Mouse (Mus musculus) heart, embryonic 16.5 days (tissue): ENCODE results near the gene Wipi1. TPM values are rescaled to one million over a fixed set of nuclear protein-coding genes. Genes with fewer than 3 reads are reported as not detected.

Experiments used
- ATAC-seq: fragments of 200-750 bp; cut with Nextera tagmentation; replicated peaks from 2 replicates; pipeline ENCODE4 v1.8.0; 2017; ENCODE audit warnings: moderate number of reproducible peaks; ENCODE audit not compliant: insufficient read depth, low FRiP score; ENCODE audit errors: extremely low read depth
- H3K27ac ChIP-seq: fragments of 300-500 bp; sonication (generic); 2 replicates; pipeline ENCODE4 v1.5.1; 2014; ENCODE audit warnings: mild to moderate bottlenecking, low read length, control low read depth, moderate library complexity
- H3K27me3 ChIP-seq: fragments of 300-500 bp; sonication (generic); 2 replicates; pipeline ENCODE4 v1.6.1; 2014; ENCODE audit warnings: low read length, mixed read lengths; ENCODE audit not compliant: control insufficient read depth, insufficient read depth
- H3K36me3 ChIP-seq: fragments of 300-500 bp; sonication (generic); 2 replicates; pipeline ENCODE4 v1.6.1; 2014; ENCODE audit not compliant: control insufficient read depth, insufficient read depth
- H3K4me1 ChIP-seq: fragments of 300-500 bp; sonication (generic); 2 replicates; pipeline ENCODE4 v1.6.1; 2014; ENCODE audit warnings: low read length, mixed read lengths; ENCODE audit not compliant: control insufficient read depth, insufficient read depth
- H3K4me2 ChIP-seq: fragments of 300-500 bp; sonication (generic); 2 replicates; pipeline ENCODE4 v1.6.1; 2014; ENCODE audit warnings: low read depth, mild to moderate bottlenecking, control low read depth, low read length
- H3K4me3 ChIP-seq: fragments of 300-500 bp; sonication (generic); 2 replicates; pipeline ENCODE4 v1.5.1; 2014; ENCODE audit warnings: mild to moderate bottlenecking, control low read depth, low read length
- H3K9ac ChIP-seq: fragments of 300-500 bp; sonication (generic); 2 replicates; pipeline ENCODE4 v1.6.1; 2014; ENCODE audit warnings: low read length, control low read depth
- H3K9me3 ChIP-seq: fragments of 300-500 bp; sonication (generic); replicated peaks from 2 replicates; pipeline ENCODE4 v1.6.1; 2016; ENCODE audit warnings: low read length; ENCODE audit not compliant: control insufficient read depth
- WGBS: fragments of 180-500 bp; shearing (Covaris S2); extraction: QIAGEN DNeasy Blood & Tissue Kit; methylation state at CpG from one replicate; pipeline ENCODE4 v1.1.7; 2014; 5-methylcytosine and 5-hydroxymethylcytosine counted together
- polyA plus RNA-seq: library from polyadenylated mRNA; unstranded; fragments of >200 nt; fragmentation: Nextera tagmentation; extraction: Ambion mirVana; gene quantifications from 2 replicates; pipeline ENCODE4 v1.2.1, GENCODE M21; 2015

Gene Wipi1
- polyA plus RNA-seq, 1 experiment from 2014 or later: 55.3 TPM

DNA sequence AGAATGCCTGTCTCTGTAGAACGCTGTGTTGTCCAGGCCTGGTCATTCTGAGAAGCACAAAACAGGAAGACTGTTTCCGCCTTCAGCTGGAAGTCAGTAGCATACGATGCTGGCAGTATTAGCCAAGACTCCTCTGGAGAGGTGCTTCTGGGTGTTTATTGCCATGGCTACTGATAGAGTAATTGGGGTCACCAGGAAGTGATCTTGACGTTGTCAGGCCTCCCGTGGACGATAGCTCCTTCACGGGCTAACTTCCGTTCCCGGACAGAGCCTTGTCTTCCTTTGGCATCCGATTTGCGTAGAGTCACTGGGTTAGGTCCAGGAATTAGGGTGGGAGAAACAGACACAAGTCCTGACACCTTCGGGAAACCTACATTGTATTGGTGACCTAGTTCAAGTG, 52.5 kb downstream of the Wipi1 start:
- 78% methylated on average over 12 of the region's 12 CpGs for WGBS
- H3K27me3 ChIP-seq: no peaks in the 10 kb centered on the region
- no peaks in the 10 kb centered on the region for H3K36me3 ChIP-seq
- H3K27ac ChIP-seq: no peak overlapping the region
- H3K4me1 ChIP-seq: peaks cover 18% of the 10 kb centered on the region
- no peaks in the 10 kb centered on the region for H3K9me3 ChIP-seq
- H3K4me2 ChIP-seq: no peak overlapping the region
- H3K4me3 ChIP-seq: no peak overlapping the region
- no peak overlapping the region for H3K9ac ChIP-seq
- ATAC-seq: no peak

GRCm38 (mm10) chr11:109557419-109557818, 54.3 kb downstream of the Wipi1 start:
- Histone ChIP-seq H3K4me2 (no peak overlapping the region), H3K27ac (no peak overlapping the region), H3K4me1 (peaks cover 18% of the 10 kb centered on the region), H3K4me3 (no peak overlapping the region), H3K36me3 (no peaks in the 10 kb centered on the region), H3K9ac (no peak overlapping the region), H3K9me3 (no peaks in the 10 kb centered on the region), H3K27me3 (no peaks in the 10 kb centered on the region)
- 45% methylated on average over 11 of the region's 11 CpGs for WGBS
- no peak for ATAC-seq

DNA sequence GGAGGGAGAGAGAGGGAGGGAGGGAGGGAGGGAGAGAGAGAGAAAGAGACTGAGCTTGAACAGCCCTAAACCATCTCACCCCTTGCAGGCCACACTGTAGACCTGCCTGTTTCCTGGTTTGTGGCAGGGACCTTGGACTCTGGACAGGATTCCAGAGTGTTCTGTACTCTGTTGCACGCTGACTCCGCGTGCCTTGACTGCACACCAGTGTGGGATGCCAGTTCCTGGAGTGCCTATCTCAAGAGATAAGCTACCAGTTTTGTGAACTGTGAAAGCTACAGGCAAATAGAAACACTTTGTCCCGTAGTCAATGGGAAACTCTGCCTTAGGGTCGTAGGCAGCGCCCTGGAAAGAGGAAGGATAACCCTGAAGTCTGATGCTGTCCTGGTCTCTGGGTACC, 55.6 kb downstream of the Wipi1 start:
- Histone ChIP-seq H3K4me1 (peaks cover 15% of the 10 kb centered on the region), H3K9ac (no peak overlapping the region), H3K4me3 (no peak overlapping the region), H3K27me3 (no peaks in the 10 kb centered on the region), H3K9me3 (no peaks in the 10 kb centered on the region), H3K4me2 (no peak overlapping the region), H3K27ac (no peak overlapping the region), H3K36me3 (no peaks in the 10 kb centered on the region)
- peak; percentile 58; the same call in 1 of the 2 replicates for ATAC-seq
- WGBS: 35% methylated on average over 6 of the region's 6 CpGs

DNA sequence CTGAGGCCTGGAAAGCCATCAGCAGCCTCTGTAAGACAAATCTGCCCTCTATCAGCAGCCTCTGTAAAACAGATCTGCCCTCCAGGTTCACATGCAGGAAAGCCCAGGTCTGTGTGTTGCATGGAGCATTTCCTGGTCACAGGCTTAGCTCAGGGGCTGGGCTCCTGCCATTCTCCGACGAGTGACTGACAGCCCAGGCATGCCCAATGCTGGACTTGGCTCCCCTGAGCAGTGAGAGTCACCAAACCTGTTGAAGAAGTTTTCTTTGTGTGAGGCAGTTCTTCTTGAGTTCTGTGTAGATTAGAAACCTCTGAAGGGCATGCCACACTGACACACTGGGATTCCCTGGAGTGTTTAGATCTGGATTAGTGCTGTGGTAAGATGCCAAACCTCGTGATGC, 57.3 kb downstream of the Wipi1 start:
- no peak overlapping the region for H3K9ac ChIP-seq
- no peak for ATAC-seq
- H3K4me3 ChIP-seq: no peak overlapping the region
- H3K4me2 ChIP-seq: no peak overlapping the region
- no peak overlapping the region; the same call in 1 of the 2 replicates for H3K27ac ChIP-seq
- H3K4me1 ChIP-seq: peaks cover 6% of the 10 kb centered on the region; the same call in 1 of the 2 replicates
- 28% methylated on average over 3 of the region's 3 CpGs for WGBS
- no peaks in the 10 kb centered on the region for H3K27me3 ChIP-seq
- H3K9me3 ChIP-seq: no peaks in the 10 kb centered on the region
- H3K36me3 ChIP-seq: no peaks in the 10 kb centered on the region

DNA sequence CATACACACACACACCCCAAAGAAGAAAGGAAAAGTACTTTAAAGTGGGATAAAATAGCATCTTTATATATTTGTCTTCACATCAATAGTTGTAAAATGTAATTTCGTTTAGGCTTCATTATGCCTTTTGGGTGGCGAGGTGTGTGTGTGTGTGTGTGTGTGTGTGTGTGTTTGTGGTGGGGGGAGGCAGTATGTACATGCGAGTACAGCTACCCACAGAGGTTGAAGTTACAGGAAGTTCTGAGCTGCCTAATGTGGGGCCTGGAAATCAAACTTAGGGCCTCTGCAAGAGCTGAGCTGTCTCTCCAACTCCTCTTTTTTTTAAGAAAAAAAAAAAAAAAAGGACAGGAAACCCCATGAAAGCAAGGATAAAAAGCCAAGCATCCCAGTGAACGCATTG, 57.8 kb downstream of the Wipi1 start:
- no peaks in the 10 kb centered on the region for H3K27me3 ChIP-seq
- ATAC-seq: no peak
- H3K4me2 ChIP-seq: no peak overlapping the region
- no peak overlapping the region for H3K27ac ChIP-seq
- peaks cover 6% of the 10 kb centered on the region; the same call in 1 of the 2 replicates for H3K4me1 ChIP-seq
- WGBS: 72% methylated on average over 4 of the region's 4 CpGs
- no peaks in the 10 kb centered on the region for H3K36me3 ChIP-seq
- H3K9me3 ChIP-seq: no peaks in the 10 kb centered on the region
- no peak overlapping the region for H3K4me3 ChIP-seq
- H3K9ac ChIP-seq: no peak overlapping the region

DNA sequence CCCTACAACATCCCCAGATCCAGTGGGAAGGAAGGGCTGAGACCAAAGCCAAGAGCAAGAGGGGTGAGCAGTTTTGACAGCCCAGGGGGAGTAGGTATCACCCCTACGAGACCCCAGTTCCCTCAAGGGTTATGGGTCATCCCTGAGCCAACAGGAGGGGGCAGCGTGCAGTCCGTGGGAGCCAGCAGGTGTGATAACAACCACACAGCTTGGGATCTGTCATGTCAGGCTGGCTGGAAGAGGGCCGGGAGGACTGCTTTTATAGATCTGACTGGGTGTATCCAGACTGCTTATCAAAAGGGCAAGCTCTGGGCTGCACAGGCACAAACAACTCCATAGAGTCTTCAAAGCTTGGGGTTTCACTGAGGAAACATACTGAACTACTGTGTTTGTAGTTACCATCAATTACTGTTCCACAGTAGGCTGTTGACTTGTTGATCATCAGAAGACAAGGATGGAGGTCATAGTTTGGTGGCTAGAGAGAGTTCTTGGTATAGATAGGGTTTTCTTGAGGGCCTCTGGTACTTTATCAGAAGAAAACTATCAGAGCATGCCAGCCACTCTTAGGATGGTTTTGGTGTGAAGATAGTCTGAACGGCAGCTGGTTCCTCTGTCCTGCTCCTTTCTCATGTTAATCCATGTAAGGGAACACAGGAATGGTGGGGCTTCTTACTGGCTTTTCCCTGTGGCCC, 62.0 kb downstream of the Wipi1 start:
- H3K9ac ChIP-seq: no peak overlapping the region
- H3K36me3 ChIP-seq: no peaks in the 10 kb centered on the region
- H3K27ac ChIP-seq: no peak overlapping the region
- 46% methylated on average over 5 of the region's 5 CpGs for WGBS
- no peaks in the 10 kb centered on the region for H3K27me3 ChIP-seq
- ATAC-seq: no peak
- no peaks in the 10 kb centered on the region for H3K9me3 ChIP-seq
- no peak overlapping the region for H3K4me3 ChIP-seq
- peaks cover 17% of the 10 kb centered on the region for H3K4me1 ChIP-seq
- H3K4me2 ChIP-seq: no peak overlapping the region

DNA sequence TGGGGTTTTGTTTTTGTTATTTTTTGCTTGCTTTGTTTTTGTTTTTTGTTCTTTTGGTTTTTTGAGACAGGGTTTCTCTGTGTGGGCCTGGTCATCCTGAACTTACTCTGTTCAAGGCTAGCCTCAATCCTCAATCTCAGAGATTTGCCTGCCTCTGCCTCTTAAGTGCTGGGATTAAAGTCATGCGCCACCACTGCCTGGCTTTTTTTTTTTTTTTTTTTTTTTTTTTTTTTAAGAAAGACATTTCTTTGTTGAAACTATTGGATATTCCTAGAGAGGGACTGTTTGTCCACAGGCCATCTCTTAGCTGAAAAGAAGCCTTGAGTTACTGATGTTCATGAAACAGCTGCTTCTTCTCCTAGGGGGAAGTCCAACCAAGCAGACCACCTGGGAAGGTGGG, 64.1 kb downstream of the Wipi1 start:
- Histone ChIP-seq H3K27me3 (no peaks in the 10 kb centered on the region), H3K27ac (no peak overlapping the region), H3K9ac (no peak overlapping the region), H3K4me2 (no peak overlapping the region), H3K9me3 (no peaks in the 10 kb centered on the region), H3K4me1 (peaks cover 18% of the 10 kb centered on the region), H3K36me3 (no peaks in the 10 kb centered on the region), H3K4me3 (no peak overlapping the region)
- ATAC-seq: no peak
- 94% methylated on average over 1 of the region's 1 CpGs for WGBS

- H3K27ac ChIP-seq: no peak overlapping the region
- no peaks in the 10 kb centered on the region for H3K36me3 ChIP-seq
- H3K4me2 ChIP-seq: no peak overlapping the region
- H3K9me3 ChIP-seq: no peaks in the 10 kb centered on the region
- no peak overlapping the region for H3K9ac ChIP-seq
- H3K4me1 ChIP-seq: peaks cover 18% of the 10 kb centered on the region
- H3K4me3 ChIP-seq: no peak overlapping the region
- no peak for ATAC-seq
- WGBS: 52% methylated on average over 16 of the region's 16 CpGs
- H3K27me3 ChIP-seq: no peaks in the 10 kb centered on the region
These were observed 65.3 kb downstream of the Wipi1 start for GRCm38 (mm10) chr11:109546305-109547001.

DNA sequence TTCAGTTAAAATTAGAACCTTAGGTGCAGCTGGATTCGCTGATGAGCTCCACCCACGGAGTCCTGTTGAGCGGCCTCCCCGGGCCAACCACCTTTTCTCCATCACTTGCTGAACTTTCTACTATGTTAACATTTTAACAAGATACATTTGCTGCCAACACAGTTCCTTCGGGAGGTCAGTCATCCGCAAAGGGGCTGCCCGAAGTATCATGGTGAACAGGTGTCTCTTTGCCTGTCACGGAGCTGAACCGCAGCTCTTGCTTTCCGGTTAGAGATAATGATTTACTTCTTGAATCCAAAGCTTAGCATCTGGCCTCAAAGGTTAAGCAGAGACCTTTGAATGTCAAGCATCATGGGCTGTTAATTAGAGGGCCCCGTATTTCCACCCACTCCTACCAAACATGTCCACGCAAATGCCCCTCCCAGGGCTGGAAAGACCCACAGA, 66.0 kb downstream of the Wipi1 start:
- WGBS: 43% methylated on average over 12 of the region's 12 CpGs
- Histone ChIP-seq H3K4me2 (peak overlapping the region; percentile 33; the same call in 1 of the 2 replicates), H3K9ac (no peak overlapping the region), H3K27ac (no peak overlapping the region), H3K9me3 (no peaks in the 10 kb centered on the region), H3K27me3 (no peaks in the 10 kb centered on the region), H3K36me3 (no peaks in the 10 kb centered on the region), H3K4me3 (no peak overlapping the region), H3K4me1 (peaks cover 18% of the 10 kb centered on the region)
- no peak for ATAC-seq
